ENCODE assay signal across 9 mouse cellular contexts in genomic region chr2:162391834-162392233, GRCm38 (mm10).
DNase-seq lines count a peak whose midpoint lies in the region.
"Had no signal": no experiment of that assay in that cellular context is flagged by ENCODE, and none has a peak within 500 bp of the region (broad histone marks: within the 10 kb centered on the region; RNA-seq: fewer than 3 reads in every experiment).

No protein-coding gene starts in this region.

- DNase-seq in heart, adult 11 months: peak; percentile 48
- DNase-seq in heart, adult 9 months (ENCODE audit: low spot score in 2 of 2): no peak
- peak; percentile 36 for DNase-seq in right cerebral cortex, adult 18-20 months
- DNase-seq in right cerebral cortex, postnatal 14 days: no peak
- DNase-seq in layer of hippocampus, adult 8-10 months (ENCODE audit: low spot score in 2 of 2): peak; percentile 26 to 47
- no peak for DNase-seq in c-Kit-positive CD71-positive TER-119-positive erythroid progenitor cells, embryonic 14.5 days (ENCODE audit: low spot score)
- DNase-seq in natural killer cell, adult 2 months (ENCODE audit: low spot score in 2 of 2): no peak
- no peak for DNase-seq in adrenal gland, adult (ENCODE audit: inconsistent age in 2 of 2, low spot score in 1 of 2)
- DNase-seq: lung, postnatal 10 days had no signal

Comparison
In these comparisons a context has a peak if more than half of its experiments do, and no peak if none do; other contexts are left out.
1. DNase-seq: peak in heart, adult 11 months (single experiment), right cerebral cortex, adult 18-20 months (single experiment) and layer of hippocampus, adult 8-10 months (2 of 2); none in heart, adult 9 months (0 of 2), right cerebral cortex, postnatal 14 days (single experiment), c-Kit-positive CD71-positive TER-119-positive erythroid progenitor cells, embryonic 14.5 days (single experiment), natural killer cell, adult 2 months (0 of 2) and adrenal gland, adult (0 of 2).